Mouse (Mus musculus) megakaryocyte progenitor cell, adult 5-6 weeks (primary cell): ENCODE measurements around the gene Tor1a. TPM values are rescaled to one million over a fixed set of nuclear protein-coding genes. Genes with fewer than 3 reads are reported as not detected.
A peak's percentile ranks its signal among the peaks of the same experiment; 100 is the strongest.
"Not testable (repeated sequence)": the region's sequence is repeated elsewhere in the genome, so short reads cannot be mapped to it uniquely, and the experiment has no call there.

Source experiments
- ATAC-seq: replicated peaks from 2 replicates; pipeline ENCODE4 v1.8.0; 2016; ENCODE audit warnings: mild to moderate bottlenecking, moderate TSS enrichment, inconsistent platforms; ENCODE audit not compliant: poor library complexity
- total RNA-seq, 2 experiments: library from RNA; stranded (forward) in 1 of 2; stranded (reverse) in 1 of 2; fragments of 157-497, 149-512 nt in 1 of 2; fragments of 200-1000 nt in 1 of 2; gene quantifications; 2 replicates each; pipeline versions ENCODE4 v1.2.3 to v1.2.4; 2015 to 2017

Tor1a gene
- total RNA-seq, 2 experiments from 2014 or later: 65.1 to 96.5 TPM

GRCm38 (mm10) chr2:30957511-30957910, 10.2 kb downstream of the Tor1a start:
- no peak for ATAC-seq

- ATAC-seq: peak; percentile 30; the same call in 1 of the 2 replicates
These were observed 12.9 kb downstream of the Tor1a start for GRCm38 (mm10) chr2:30954797-30955196.

GRCm38 (mm10) chr2:30952824-30953490, 14.8 kb downstream of the Tor1a start, which contains the start of gene Tor1b:
Tor1b (plus strand) TSS chr2:30952959.
- peak; percentile 99 for ATAC-seq

- 0 out of 2 replicates have a peak, but pooled peaks have one; percentile 1 for ATAC-seq
These were observed 15.3 kb downstream of the Tor1a start for GRCm38 (mm10) chr2:30952457-30952823.

- ATAC-seq: peak; percentile 99
These were observed 25.1 kb downstream of the Tor1a start for GRCm38 (mm10) chr2:30942603-30943011.

GRCm38 (mm10) chr2:30942116-30942515, 25.6 kb downstream of the Tor1a start:
- ATAC-seq: not testable (repeated sequence)

- peak; percentile 43 for ATAC-seq
These were observed 26.1 kb downstream of the Tor1a start for GRCm38 (mm10) chr2:30941586-30941985.

GRCm38 (mm10) chr2:30938574-30938991, 29.1 kb downstream of the Tor1a start:
- ATAC-seq: no peak

- ATAC-seq: no peak
These were observed 30.0 kb downstream of the Tor1a start for GRCm38 (mm10) chr2:30937731-30938130.

GRCm38 (mm10) chr2:30936808-30937207, 30.9 kb downstream of the Tor1a start:
- no peak for ATAC-seq

GRCm38 (mm10) chr2:30933917-30934450, 33.7 kb downstream of the Tor1a start:
- ATAC-seq: peak; percentile 76

- ATAC-seq: no peak
These were observed 34.7 kb downstream of the Tor1a start for GRCm38 (mm10) chr2:30933032-30933431.

GRCm38 (mm10) chr2:30931922-30932321, 35.8 kb downstream of the Tor1a start:
- ATAC-seq: no peak

- ATAC-seq: not testable (repeated sequence)
These were observed 36.9 kb downstream of the Tor1a start for GRCm38 (mm10) chr2:30930846-30931245.

- ATAC-seq: peak; percentile 56
These were observed 38.2 kb downstream of the Tor1a start, which contains the start of gene Ptges for GRCm38 (mm10) chr2:30929483-30930045. Ptges (minus strand) TSS chr2:30929863.

- ATAC-seq: peak; percentile 84
These were observed 38.7 kb downstream of the Tor1a start for GRCm38 (mm10) chr2:30928893-30929482.

- ATAC-seq: peak; percentile 47
These were observed 39.7 kb downstream of the Tor1a start for GRCm38 (mm10) chr2:30927844-30928628.

- peak; percentile 21 for ATAC-seq
These were observed 40.5 kb downstream of the Tor1a start for GRCm38 (mm10) chr2:30927151-30927781.

- ATAC-seq: no peak
These were observed 41.4 kb downstream of the Tor1a start for GRCm38 (mm10) chr2:30926381-30926780.

GRCm38 (mm10) chr2:30925181-30925580, 42.6 kb downstream of the Tor1a start:
- no peak for ATAC-seq
